Mouse (Mus musculus): ENCODE results near the gene Mmp10.

DNA sequence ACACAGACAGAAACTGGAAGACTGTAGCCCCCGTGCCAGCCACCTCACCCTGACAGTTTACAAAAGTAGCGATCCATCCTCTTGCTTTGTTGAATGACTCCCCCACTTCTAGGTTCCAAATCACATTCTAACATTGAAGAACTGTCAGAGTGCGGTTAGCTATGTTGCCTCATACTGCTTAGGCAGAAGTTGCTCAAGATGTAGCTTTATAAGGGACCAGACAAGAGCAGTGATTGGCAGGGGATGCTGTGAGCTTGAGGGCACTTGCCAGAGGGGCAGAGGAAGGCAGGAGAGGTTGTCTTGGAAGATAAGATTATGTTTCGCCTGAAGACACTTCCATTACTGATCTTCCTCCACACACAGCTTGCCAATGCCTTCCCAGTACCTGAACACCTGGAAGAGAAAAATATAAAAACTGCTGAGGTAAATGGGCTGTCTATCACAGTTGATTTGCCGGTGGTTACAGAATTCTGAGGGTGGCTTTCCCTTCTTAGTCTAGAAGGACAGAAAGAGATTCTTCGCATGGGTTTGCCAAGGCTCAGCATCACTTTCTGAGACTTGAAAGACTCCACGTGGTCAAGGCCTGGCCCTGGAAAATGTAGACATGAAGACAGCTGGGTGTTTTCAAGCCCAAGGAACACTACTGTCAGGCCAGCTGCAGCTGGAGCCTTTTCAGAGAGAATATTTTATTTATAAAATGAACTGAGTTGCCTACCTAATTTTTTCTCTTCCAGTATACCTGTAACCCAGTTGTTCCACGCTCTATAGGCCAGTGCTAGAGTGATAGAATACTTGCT is 56.3 kb downstream of the Mmp10 start, which contains the start of gene Mmp8:
- peak; percentile 44; the same call in 1 of the 2 replicates for TF ChIP-seq POLR2A (IDR thresholded peaks at IDR 0.05; ENCODE audit: borderline replicate concordance, control insufficient read depth, low read depth, low read length)
- TF ChIP-seq CTCF (IDR thresholded peaks at IDR 0.05; ENCODE audit: control insufficient read depth, insufficient read depth, low read length), result no peak
